Mouse (Mus musculus) B cell, adult 2 months (primary cell): Measurements from ENCODE around the gene Ugt2b37.
"Not testable (repeated sequence)": the region's sequence is repeated elsewhere in the genome, so short reads cannot be mapped to it uniquely, and the experiment has no call there.

Experiments used
- DNase-seq, 2 experiments: peaks; one replicate each; pipeline ENCODE4 v3.0.0; 2022

The Ugt2b37 gene

DNA sequence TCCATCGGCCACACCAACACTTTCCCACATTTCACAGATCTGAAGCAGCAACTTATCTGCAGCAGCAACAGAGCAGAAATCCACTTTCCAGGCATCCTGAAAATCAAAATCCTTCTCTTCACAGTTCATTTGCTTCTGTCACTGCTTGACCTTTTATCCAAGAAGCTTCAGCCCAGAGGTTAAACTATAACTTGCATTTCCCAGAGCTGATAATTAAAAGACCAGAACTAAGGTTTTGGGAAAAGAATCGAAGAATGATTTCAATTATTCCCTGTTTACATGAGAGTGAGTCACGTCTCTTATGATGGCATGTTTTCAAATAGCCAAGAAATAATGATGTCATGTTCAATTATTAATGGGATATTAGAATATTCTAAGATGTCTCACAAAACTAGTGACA is at the start of gene Ugt2b37:
Ugt2b37 (minus strand) TSS at position 129 of the 400 bp plus-strand sequence.
- not testable (repeated sequence) for DNase-seq

DNA sequence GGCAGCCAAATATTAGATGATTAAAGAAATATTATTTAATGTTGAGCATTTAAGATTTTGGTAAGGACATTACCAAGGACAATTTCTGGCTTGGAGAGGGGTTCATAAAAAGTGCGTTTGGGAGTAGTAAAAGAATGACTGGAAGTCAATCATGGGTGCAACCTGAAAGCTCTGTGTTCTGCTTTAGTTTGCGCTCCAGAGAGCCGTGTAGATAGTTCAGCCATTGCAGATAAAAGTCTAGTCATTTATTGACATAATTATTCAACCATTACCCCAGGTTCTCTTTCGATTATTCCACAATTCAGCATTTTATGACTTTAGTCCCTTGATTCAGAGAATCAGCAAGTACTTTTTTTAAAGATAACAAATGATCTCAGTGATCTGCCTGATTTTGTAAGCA is 31.6 kb upstream of the Ugt2b37 start:
- DNase-seq = not testable (repeated sequence)

DNA sequence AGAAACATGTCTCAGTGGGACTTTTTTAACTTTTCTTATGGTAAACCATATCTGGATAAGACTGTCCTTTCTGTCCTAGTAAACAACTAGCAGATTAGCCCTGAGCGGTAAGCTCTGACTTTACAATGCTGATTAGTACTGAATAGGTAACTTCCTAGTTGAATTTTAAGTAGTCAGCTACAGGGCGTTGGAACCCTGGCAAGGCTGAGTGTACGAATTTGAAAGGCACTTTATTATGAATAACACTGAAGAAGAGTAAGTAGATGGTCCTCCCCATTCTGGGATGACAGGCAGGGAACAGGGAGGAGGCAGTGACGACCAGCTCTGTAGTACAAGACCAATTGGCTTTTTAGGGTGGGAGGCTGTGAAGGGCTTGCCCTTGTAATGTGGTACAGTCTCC is 21.4 kb upstream of the Ugt2b37 start:
- DNase-seq = not testable (repeated sequence)

DNA sequence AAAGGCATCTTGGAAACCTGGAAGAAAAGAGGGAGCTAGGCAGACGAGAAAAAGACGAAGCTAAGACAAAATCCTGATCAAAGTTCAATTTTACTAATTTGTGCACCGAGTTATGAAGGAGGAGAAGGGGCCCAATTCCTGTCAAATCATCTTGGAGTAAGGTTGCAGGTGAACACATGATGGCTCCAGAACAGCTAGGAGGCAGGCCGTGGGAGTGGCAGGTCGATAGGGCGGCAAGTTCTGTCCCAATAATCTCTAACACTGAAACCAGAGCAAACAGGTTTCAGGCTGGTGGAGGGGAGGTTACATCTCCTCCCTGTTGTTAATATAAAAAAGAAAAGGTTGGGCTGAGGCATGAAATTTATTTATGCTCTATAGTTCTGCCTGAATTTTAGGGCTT is 21.0 kb upstream of the Ugt2b37 start:
- no peak for DNase-seq

DNA sequence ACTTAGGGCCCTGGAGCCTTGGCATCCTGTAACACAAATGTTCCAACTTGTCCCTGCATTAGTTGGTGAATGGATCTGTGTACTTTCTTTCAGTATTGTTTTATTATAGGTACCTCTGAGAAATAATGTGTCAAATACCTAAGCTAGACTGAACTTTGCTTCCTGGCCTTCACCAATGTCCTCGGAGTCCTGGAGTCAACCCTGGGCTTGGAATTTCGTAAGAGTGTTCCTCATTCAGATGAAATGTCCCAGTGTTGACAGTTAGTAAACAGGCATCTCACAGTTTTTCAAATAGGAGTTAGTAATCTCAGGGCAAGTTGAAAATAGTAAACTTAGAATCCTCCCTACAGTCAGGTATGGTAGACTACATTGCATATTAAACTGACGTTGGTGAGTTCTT is 1.2 kb upstream of the Ugt2b37 start:
- no peak for DNase-seq

DNA sequence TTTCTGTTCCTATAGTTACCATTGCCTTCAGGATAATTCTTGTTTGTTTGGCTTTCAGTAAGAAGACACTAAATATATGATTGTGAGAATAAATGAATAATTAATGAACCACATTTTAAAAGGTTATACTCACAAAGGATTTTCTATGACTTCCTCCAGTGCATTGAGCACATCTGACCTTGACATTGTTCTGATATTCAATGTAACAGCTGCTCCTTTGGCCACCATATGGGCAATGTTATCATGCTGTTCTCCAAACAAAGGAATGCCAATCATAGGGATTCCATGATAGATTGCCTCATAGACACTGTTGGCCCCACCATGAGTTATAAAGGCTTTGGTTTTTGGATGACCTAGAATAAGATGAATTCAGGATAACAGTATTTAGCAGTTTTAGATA is 12.5 kb downstream of the Ugt2b37 start:
- not testable (repeated sequence) for DNase-seq

DNA sequence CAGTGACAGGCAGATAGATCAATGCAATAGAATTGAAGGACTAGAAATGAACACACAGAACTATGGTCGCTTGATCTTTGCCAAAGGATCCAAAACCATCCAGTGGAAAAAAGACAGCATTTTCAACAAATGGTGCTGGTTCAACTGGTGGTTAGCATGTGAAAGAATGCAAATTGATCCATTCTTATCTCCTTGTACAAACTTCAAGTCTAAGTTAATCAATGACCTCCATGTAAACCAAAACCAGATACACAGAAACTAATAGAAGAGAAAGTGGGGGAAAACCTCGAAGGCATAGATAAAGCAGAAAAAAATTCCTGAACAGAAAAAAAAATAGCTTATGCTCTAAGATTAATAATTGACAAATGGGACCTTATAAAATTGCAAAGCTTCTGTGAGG is 58.2 kb downstream of the Ugt2b37 start:
- not testable (repeated sequence) for DNase-seq
